Mouse (Mus musculus) erythroid progenitor cell, adult 5-6 weeks (primary cell): ENCODE results near the gene Snx33. TPM values are rescaled to one million over a fixed set of nuclear protein-coding genes. Genes with fewer than 3 reads are reported as not detected.

Source experiments
- ATAC-seq: replicated peaks from 2 replicates; pipeline ENCODE4 v1.8.0; 2016; ENCODE audit warnings: moderate number of reproducible peaks, mild to moderate bottlenecking, moderate TSS enrichment, inconsistent platforms; ENCODE audit not compliant: poor library complexity, low FRiP score, severe bottlenecking
- total RNA-seq, 2 experiments: library from RNA; stranded (forward) in 1 of 2; stranded (reverse) in 1 of 2; fragments of 150-400 nt in 1 of 2; fragments of 186-747, 209-891 nt in 1 of 2; gene quantifications; 2 replicates each; pipeline versions ENCODE4 v1.2.3 to v1.2.4; 2015 to 2017; ENCODE audit warnings: low replicate concordance in 2 of 2

The Snx33 gene
- total RNA-seq, 2 experiments from 2014 or later, result 0.61 to 2.9 TPM

DNA sequence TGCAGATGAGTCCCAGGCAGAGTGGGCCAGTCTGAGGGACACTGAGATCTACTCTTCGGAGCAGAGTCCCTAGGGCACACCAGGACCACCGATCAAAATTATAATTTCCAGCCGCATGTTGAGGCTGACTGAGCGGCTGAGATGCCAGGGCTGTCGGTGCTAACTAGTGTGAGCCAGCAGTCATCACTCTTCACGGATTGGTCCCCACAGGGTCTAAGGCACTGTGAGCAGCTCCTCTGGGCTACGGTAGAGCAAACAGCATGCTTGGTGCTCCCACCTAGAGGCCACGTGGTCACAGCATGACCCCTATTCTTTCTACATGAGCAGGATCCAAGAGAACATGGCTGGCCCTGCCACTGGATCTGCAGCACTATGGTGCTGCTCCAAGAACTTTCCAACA is 34.9 kb downstream of the Snx33 start:
- no peak for ATAC-seq

- no peak for ATAC-seq
These were observed 36.1 kb downstream of the Snx33 start for GRCm38 (mm10) chr9:56892111-56892510.

GRCm38 (mm10) chr9:56891517-56892011 is 36.6 kb downstream of the Snx33 start:
- ATAC-seq, result no peak

- no peak for ATAC-seq
These were observed 37.5 kb downstream of the Snx33 start for GRCm38 (mm10) chr9:56890522-56891250.

- peak; percentile 51 for ATAC-seq
These were observed 38.4 kb downstream of the Snx33 start for GRCm38 (mm10) chr9:56889817-56890216.

GRCm38 (mm10) chr9:56887581-56887980 is 40.6 kb downstream of the Snx33 start:
- no peak for ATAC-seq

DNA sequence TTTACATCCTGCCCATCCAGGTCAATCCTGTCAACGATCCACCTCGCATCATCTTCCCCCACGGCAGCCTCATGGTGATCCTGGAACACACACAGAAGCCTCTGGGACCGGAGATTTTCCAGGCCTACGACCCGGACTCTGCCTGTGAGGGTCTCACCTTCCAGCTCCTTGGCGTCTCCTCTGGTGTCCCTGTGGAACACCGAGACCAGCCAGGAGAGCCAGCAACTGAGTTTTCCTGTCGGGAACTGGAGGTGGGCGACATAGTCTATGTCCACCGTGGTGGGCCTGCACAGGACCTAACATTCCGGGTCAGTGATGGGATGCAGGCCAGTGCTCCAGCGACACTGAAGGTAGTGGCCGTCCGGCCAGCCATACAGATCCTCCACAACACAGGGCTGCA is 41.6 kb downstream of the Snx33 start:
- ATAC-seq, result no peak

DNA sequence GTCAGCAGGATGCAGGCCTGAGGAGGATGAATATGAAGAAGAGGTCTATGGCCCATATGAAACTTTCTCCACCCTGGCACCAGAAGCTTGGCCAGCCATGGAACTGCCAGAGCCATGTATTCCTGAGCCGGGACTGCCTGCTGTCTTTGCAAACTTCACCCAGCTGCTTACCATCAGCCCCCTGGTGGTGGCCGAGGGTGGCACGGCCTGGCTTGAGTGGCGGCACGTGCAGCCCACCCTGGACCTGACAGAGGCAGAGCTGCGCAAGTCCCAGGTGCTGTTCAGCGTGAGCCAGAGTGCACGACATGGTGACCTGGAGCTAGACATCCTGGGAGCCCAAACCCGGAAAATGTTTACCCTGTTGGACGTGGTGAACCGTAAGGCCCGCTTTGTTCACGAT is 42.1 kb downstream of the Snx33 start:
- ATAC-seq, result no peak

GRCm38 (mm10) chr9:56884328-56884727 is 43.8 kb downstream of the Snx33 start:
- no peak for ATAC-seq

GRCm38 (mm10) chr9:56883470-56883869 is 44.7 kb downstream of the Snx33 start:
- ATAC-seq, result no peak

GRCm38 (mm10) chr9:56882818-56883217 is 45.4 kb downstream of the Snx33 start:
- no peak for ATAC-seq

DNA sequence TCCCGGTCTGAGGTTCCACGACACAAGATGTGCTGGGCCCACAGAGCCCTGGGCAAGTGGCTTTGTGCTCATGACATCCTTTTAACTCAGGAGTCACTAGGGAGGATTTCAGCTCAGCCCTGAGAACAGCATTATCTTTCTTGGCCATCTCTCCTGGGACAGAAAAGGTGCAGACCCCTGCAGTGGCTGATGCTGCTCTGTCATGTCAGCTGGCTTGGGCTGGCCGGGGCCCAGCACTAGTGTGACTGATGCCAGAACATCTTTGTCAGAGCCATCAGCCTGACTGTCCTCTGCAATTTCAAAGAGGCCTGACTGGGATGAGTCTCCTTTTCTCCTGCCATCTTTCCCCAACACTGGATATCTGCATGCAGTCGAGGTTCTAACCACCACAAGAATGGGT is 45.9 kb downstream of the Snx33 start:
- ATAC-seq, result no peak

DNA sequence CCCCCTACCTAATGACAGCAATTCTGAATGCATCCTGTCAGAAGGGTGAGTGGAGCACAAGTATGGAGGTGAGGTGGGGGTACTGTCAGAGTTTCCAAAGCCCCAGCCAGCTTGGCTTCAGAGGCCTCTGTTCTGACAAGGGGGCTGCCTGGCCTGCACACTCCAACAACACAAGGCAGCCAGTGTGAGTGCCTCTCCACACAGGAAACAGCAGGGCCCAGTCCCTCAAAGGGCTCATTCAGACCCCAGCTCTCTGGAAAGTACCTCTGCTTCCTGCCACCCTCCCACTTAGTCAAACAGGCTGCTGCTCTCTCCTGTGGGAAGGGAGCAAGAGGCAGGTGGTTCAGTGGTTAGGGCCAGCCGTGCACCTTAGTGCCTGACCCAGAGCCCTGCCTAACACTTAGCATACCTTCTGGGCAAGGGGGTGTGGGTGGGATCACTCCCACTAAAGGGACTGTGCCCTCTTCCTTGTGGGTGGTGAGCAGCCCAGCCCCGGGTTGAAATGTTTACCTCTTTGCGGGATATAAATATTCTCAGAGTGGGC is 46.6 kb downstream of the Snx33 start:
- no peak for ATAC-seq

GRCm38 (mm10) chr9:56880790-56881189 is 47.4 kb downstream of the Snx33 start:
- no peak for ATAC-seq

DNA sequence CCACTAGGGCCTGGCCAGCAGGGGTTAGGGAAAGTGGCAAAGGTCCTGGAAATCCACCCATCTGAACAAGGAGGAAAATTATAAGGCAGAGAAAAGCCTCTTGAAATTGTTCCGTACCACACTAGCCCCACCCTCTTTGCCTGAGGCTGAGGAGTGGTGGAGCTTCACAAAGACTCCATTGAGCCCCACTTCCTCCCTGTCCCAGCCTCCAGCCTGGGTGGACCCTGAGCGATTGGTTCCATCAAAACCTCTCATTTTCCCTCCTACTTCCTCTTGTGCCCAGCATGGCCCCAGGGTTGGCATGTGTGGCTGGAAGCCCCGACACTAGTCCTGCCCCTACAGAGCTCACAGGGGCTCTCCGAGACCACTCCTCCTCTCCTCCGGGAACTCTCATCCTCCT is 50.9 kb downstream of the Snx33 start:
- no peak for ATAC-seq

- no peak for ATAC-seq
These were observed 51.4 kb downstream of the Snx33 start for GRCm38 (mm10) chr9:56876784-56877183.

DNA sequence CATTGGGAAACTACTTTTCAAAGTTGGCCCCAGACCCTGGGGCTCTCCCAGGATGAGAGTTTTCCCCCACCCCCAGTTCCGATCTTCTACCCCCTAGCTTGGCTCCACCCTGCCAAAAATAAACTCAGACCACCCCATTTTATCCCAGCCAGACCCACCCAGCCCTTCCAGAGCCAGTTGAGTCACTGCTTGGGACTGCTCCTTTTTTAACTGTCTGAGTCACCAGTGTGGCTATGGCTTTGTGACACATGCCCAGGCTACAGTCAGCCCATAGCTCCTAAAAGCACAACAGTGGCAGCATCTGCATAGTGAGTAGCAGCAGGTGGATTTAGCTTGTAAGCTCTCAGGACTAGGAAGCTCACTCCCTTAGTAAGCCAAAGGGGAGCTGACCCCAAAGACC is 55.1 kb downstream of the Snx33 start:
- ATAC-seq, result no peak

DNA sequence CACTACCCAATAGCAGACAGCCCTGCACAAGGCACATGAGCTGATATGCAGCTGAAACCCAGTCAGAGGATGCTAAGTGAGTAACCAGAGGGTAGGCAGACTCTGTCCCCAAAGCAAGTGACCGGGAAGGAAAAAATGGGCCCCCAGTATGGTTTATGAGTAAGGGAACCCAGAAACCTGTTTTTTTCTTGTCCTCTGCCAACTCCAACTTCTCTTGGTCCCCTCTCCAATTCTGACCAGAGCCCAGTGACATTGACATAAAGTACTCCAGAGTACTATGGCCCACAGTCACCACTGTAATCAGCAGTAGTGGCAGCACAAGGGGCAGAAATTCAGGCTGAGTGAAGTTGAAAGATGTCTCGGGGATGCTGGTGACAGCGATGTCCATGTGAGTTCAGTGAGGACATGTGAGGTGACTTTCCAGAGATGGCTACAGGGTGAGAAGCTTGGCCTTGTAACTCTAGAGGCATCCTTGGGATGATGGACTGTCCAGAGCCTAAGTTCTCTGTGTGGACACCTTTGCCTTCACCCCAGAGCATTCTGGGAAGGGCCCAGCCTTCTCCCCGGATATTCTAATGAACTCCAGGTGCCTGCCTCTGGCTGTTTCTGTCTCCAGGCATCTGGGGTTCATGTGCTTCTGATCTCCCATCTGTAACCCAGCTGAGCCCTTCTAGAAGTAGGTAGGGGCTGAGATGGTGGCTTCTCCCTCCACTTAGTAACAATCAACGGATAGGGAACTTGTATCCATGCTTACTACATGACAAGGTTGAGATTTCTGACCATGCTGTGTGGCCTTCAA is 55.9 kb downstream of the Snx33 start:
- no peak for ATAC-seq

- no peak for ATAC-seq
These were observed 57.0 kb downstream of the Snx33 start for GRCm38 (mm10) chr9:56871191-56871590.

DNA sequence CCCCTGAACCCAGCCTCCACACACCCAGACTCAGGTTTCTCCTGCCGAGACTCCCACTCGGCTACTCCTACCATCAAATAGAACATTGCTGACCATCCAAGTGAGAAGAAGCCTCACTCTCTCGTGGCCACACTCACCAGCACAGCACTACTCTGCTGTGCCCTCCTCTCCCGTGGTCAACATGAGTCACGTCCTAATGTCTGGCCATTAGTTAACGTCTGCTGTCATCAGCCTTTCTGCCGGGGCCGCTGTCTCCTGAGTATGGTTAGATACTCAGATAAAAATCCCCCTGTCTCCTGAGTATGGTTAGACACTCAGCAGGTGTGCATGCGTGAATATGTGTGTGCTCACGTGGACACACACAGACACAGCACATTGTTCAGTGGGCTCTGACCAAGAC is 57.4 kb downstream of the Snx33 start:
- no peak for ATAC-seq

DNA sequence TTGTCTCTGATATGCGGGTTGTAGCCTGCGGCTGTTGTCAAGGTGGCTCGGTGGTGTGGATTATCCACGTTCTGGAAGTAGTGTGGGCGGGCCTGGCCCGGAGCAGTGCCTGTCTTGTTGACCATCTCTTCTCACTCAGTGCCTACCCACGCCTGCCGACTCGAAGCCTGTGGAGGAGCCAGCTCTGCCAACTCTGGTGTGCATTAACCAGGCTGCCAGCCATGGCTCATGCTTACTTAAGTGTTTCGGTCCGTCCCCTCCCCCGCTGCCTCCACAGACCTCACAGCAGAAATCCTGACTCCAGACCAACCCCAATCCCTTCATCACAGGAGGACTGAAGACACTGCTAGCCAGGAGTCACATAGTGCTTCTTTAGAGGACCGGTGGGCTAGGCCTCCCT is 58.6 kb downstream of the Snx33 start:
- ATAC-seq, result no peak
